Mouse (Mus musculus) megakaryocyte, embryonic 14.5 days (primary cell): ENCODE results near the gene Pitpnm2. TPM values are rescaled to one million over a fixed set of nuclear protein-coding genes. Genes with fewer than 3 reads are reported as not detected.
A peak's percentile ranks its signal among the peaks of the same experiment; 100 is the strongest.

Experiments
- H3K27me3 ChIP-seq: replicated peaks from 2 replicates; pipeline ENCODE3; 2012; ENCODE audit warnings: inconsistent platforms
- H3K36me3 ChIP-seq: replicated peaks from 2 replicates; pipeline ENCODE3; 2012; ENCODE audit warnings: low read length, inconsistent platforms, mixed read lengths
- H3K4me1 ChIP-seq: 2 replicates; pipeline ENCODE4 v1.6.1; 2012; ENCODE audit warnings: inconsistent platforms
- H3K4me3 ChIP-seq: replicated peaks from 2 replicates; pipeline ENCODE3; 2012; ENCODE audit warnings: moderate library complexity, mild to moderate bottlenecking, inconsistent platforms
- H3K9me3 ChIP-seq: 2 replicates; pipeline ENCODE4 v1.6.1; 2012; ENCODE audit warnings: inconsistent platforms
- FLI1 ChIP-seq: IDR thresholded peaks from 2 replicates; pipeline ENCODE4 v1.6.1; 2012; ENCODE audit warnings: low read length, inconsistent platforms, mixed read lengths
- GATA1 ChIP-seq: IDR thresholded peaks from 3 replicates; pipeline ENCODE4 v1.6.1; 2012; ENCODE audit warnings: mixed read lengths, low read length, inconsistent platforms, borderline replicate concordance
- polyA plus RNA-seq: library from polyadenylated mRNA; stranded (reverse); fragments of >175 nt; gene quantifications from 2 replicates; pipeline ENCODE4 v1.2.3, GENCODE M21; 2012; ENCODE audit warnings: low replicate concordance; ENCODE audit not compliant: insufficient read depth

The Pitpnm2 gene
- polyA plus RNA-seq, 1 experiment, result 30.1 TPM

- peaks cover 55% of the 10 kb centered on the region for H3K36me3 ChIP-seq
- peak overlapping the region; percentile 0 for H3K4me3 ChIP-seq
- TF ChIP-seq FLI1 (no peak), GATA1 (no peak)
- H3K4me1 ChIP-seq, result peaks cover 100% of the 10 kb centered on the region
- H3K27me3 ChIP-seq, result no peaks in the 10 kb centered on the region
- no peaks in the 10 kb centered on the region for H3K9me3 ChIP-seq
Measured at GRCm38 (mm10) chr5:124077856-124078460, 171.6 kb downstream of the Pitpnm2 start.

DNA sequence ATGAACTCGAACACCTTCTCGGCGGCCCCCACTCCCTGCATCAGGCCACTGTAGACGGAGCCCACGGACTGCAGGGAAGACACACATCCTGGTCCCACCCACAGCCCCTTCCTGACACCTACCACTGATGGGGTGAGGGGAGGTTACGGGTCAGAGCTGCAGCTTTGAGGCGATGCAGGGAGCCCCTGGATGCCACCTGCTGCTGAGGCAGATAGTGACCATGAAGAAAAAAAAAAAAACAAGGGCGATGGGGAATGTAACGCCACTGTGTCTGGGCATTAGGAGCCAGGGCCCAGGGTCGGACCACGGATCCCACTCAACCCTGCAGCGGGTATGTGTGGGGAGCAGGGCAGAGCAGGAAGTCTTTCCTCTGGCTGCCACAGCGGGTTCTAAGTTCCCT is 172.3 kb downstream of the Pitpnm2 start:
- Histone ChIP-seq H3K36me3 (peaks cover 53% of the 10 kb centered on the region), H3K4me3 (no peak overlapping the region), H3K27me3 (no peaks in the 10 kb centered on the region), H3K9me3 (no peaks in the 10 kb centered on the region), H3K4me1 (peaks cover 97% of the 10 kb centered on the region)
- TF ChIP-seq FLI1 (no peak), GATA1 (no peak)

GRCm38 (mm10) chr5:124076559-124076958 is 173.0 kb downstream of the Pitpnm2 start:
- Histone ChIP-seq H3K36me3 (peaks cover 55% of the 10 kb centered on the region), H3K9me3 (no peaks in the 10 kb centered on the region), H3K4me1 (peaks cover 97% of the 10 kb centered on the region), H3K4me3 (no peak overlapping the region), H3K27me3 (no peaks in the 10 kb centered on the region)
- no peak for TF ChIP-seq GATA1
- no peak for TF ChIP-seq FLI1

GRCm38 (mm10) chr5:124075716-124076115 is 173.8 kb downstream of the Pitpnm2 start:
- peaks cover 97% of the 10 kb centered on the region for H3K4me1 ChIP-seq
- peaks cover 53% of the 10 kb centered on the region for H3K36me3 ChIP-seq
- peak overlapping the region; percentile 65 for H3K4me3 ChIP-seq
- TF ChIP-seq FLI1 (no peak), GATA1 (no peak)
- H3K27me3 ChIP-seq, result no peaks in the 10 kb centered on the region
- no peaks in the 10 kb centered on the region for H3K9me3 ChIP-seq

- TF ChIP-seq FLI1 (no peak), GATA1 (no peak)
- peak overlapping the region; percentile 82 for H3K4me3 ChIP-seq
- H3K4me1 ChIP-seq, result peaks cover 96% of the 10 kb centered on the region
- H3K36me3 ChIP-seq, result peaks cover 55% of the 10 kb centered on the region
- H3K27me3 ChIP-seq, result no peaks in the 10 kb centered on the region
- no peaks in the 10 kb centered on the region for H3K9me3 ChIP-seq
Measured at GRCm38 (mm10) chr5:124074845-124075307, 174.7 kb downstream of the Pitpnm2 start.

- Histone ChIP-seq H3K27me3 (no peaks in the 10 kb centered on the region), H3K4me3 (peak overlapping the region; percentile 46), H3K4me1 (peaks cover 84% of the 10 kb centered on the region), H3K9me3 (no peaks in the 10 kb centered on the region), H3K36me3 (peaks cover 52% of the 10 kb centered on the region)
- TF ChIP-seq GATA1 (no peak), FLI1 (no peak)
Measured at GRCm38 (mm10) chr5:124073682-124074081, 175.9 kb downstream of the Pitpnm2 start.

DNA sequence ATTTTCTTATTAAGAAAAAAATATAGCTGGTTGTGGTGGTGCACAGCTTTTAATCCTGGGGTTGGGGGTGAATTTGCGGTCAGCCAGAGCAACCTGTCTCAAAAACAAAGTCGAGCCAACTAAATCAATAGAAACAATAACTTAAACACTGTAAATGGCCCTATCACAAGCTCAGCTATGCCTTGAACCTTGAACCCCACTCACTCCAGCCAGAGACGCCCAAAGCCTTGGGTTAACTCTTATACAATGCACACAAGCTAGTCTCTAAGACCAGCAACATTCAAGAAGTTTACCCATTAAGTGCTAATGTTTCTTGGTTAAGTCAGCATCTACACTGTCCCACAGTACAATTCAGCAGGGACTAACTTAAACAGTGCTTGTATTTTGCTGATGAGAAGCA is 179.9 kb downstream of the Pitpnm2 start:
- TF ChIP-seq FLI1 (no peak), GATA1 (no peak)
- Histone ChIP-seq H3K4me3 (no peak overlapping the region), H3K9me3 (no peaks in the 10 kb centered on the region), H3K27me3 (no peaks in the 10 kb centered on the region), H3K36me3 (peaks cover 48% of the 10 kb centered on the region), H3K4me1 (peaks cover 50% of the 10 kb centered on the region)

Other genes with a start within 250 kb of the Pitpnm2 start
- gene Vps37b, start 217.5 kb downstream of the Pitpnm2 start, polyA plus RNA-seq, result 437 and 1,468 TPM in 2 replicates
- 23.8 and 51.5 TPM in 2 replicates for gene Abcb9, start 154.0 kb downstream of the Pitpnm2 start, polyA plus RNA-seq
- 77.8 and 102 TPM in 2 replicates for gene Ogfod2, start 137.5 kb downstream of the Pitpnm2 start, polyA plus RNA-seq
- gene Arl6ip4, start 133.7 kb downstream of the Pitpnm2 start, polyA plus RNA-seq, result 141 and 205 TPM in 2 replicates
- gene Mphosph9, start 78.2 kb upstream of the Pitpnm2 start, polyA plus RNA-seq, result 1.8 TPM in 1 of 2 replicates, not detected in the other
- gene 2810006K23Rik, start 78.3 kb upstream of the Pitpnm2 start, polyA plus RNA-seq, result 1.7 and 5.7 TPM in 2 replicates
- gene Cdk2ap1, start 113.3 kb upstream of the Pitpnm2 start, polyA plus RNA-seq, result 125 and 160 TPM in 2 replicates
- 4.3 and 5.8 TPM in 2 replicates for gene Sbno1, start 176.2 kb upstream of the Pitpnm2 start, polyA plus RNA-seq
- 134 and 294 TPM in 2 replicates for gene Kmt5a, start 190.2 kb upstream of the Pitpnm2 start, polyA plus RNA-seq
- gene Rilpl2, start 228.6 kb upstream of the Pitpnm2 start, polyA plus RNA-seq, result 26.5 and 65.3 TPM in 2 replicates
- gene Snrnp35, start 233.4 kb upstream of the Pitpnm2 start, polyA plus RNA-seq, result 8.7 and 27.1 TPM in 2 replicates